Mouse (Mus musculus): Measurements from ENCODE around the gene Asic2.
A peak's percentile ranks its signal among the peaks of the same experiment; 100 is the strongest.
"Not testable (repeated sequence)": the region's sequence is repeated elsewhere in the genome, so short reads cannot be mapped to it uniquely, and the experiment has no call there.

Asic2 gene

DNA sequence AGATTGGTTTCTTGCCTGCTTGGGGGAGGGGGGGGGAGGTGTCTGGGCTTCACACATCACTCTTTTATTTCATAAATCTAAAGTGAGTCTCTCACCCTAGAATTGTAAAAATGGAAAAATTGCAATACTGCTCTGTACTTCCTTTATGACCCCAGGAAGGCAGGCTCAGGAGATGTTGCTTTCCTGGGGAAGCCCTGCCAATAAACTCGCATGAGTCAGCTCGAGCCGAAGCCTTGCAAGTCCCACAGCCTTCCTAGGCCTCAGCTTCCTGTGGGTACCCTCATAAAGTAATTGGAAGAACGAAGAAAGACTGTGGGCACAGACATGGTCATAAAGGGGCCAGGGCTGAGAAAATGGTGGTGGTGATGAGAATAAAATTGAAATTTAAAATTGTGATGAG lies 607.2 kb downstream of the Asic2 start:
- DNase-seq (ENCODE audit: low read depth, low spot score), result no peak

DNA sequence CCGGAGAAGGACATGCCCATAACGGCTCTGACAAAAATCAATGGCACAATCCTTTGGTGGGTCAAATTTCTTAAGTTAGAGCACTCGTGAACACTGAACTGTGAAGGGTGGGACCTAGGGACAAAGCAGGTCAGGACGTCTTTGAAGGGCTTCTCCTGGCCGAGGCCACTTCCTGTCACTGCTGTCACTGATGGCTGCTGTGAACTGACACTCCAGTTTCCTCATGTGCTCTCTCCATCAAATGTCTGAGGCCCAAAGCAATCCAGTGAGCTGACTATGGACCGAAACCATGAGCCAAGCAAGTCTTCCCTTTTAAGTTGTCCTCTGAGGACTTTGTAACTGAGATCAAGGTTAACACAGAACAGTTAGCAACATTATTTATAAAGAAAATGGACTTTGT lies 617.8 kb downstream of the Asic2 start:
- DNase-seq (ENCODE audit: low read depth, low spot score), result not testable (repeated sequence)

DNA sequence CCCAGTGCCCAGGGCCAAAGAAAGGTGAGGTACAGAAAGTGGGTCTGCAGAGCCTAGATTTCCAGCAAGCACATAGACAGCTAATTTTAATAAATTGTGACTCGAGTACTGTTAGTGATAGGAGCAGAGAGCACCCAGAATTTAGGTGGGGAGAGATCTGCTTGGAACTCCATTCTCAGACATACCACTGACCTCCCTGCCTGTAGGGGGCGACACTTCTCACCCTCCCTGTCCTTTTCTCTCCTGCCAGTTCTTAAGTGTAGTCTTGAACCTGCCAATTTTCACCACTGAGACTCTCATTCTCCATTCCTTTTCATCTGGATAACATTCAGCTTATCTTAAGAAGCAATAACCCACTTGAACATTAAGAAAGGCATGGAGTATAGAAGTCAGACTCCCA lies 636.3 kb downstream of the Asic2 start:
- DNase-seq (ENCODE audit: low read depth, low spot score), result no peak

DNA sequence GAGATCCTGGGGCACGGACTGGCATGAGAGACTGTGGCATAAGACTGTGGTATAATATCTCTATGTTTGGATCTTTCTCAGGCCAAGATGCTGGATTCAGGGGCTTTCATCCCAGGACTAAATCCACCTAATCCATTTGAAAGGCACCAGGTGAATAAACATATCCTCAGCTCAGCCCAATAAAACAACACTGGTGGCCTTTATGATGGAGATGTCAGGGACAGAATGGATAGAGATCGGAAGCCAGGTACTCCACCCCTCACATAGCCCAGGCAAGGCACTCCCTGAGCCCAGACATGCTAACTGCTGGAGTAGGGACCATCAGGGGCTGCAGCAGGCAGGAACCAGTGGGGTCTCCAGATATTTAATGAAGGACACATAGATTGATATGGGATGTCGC lies 637.3 kb downstream of the Asic2 start:
- no peak for DNase-seq (ENCODE audit: low read depth, low spot score)

DNA sequence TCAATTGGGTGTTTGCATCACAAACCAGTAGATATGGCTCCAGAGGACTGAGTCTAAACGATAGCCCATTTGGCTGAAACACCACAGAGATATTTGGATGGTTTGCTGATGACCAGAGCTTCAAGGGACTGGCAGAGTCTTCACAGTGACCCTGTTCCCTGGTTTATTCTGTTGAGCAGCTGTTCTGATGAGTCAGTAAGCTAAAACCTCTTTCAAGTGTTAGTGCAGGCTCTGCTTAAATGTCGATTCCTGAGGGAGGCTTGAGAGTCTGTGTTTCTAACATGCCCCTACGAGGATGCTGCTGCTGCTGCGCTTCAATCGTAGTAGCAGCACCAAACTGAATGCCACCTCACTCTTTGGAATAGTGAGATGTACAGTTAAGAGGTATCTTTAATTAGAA lies 640.2 kb downstream of the Asic2 start:
- DNase-seq (ENCODE audit: low read depth, low spot score), result peak; percentile 56

DNA sequence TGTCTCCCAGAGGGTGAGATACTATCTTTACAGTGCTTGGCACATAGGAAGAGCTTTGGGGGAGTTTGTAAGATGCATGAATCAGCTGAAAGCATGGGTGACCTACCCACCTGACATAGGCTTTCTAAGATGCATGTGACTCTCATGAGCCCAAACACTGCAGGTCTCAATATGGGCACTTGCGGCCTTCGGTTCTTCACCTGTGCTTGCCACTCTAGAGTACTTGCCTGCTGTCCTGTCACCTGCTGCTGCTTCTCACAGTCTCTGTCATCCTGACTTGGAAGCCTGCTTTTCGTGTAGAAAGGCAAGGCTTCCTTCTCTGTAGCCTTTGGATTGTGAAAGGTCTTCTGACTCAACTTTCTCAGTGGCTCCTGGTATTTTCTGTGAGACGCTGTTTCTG lies 645.1 kb downstream of the Asic2 start:
- DNase-seq (ENCODE audit: low read depth, low spot score), result peak; percentile 47

DNA sequence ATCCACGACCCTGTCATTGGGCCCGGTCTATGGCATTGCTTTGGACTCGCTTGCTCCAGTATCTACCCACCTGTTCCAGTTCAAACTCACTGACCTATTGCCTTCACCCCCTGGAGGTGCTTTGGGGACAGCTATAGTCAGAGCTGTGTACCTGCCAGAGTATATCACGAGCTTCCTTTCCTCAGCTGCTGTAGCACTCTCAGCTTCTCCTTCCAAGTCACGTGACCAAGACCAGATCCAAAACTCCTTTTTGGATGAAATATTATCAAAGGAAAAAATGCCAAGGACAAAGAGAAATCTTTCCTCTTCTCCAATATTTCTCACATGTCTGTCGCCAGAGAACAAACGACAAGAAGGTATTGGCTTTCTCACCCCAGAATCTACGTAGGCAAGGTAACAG lies 645.8 kb downstream of the Asic2 start:
- peak; percentile 58 for DNase-seq (ENCODE audit: low read depth, low spot score)

DNA sequence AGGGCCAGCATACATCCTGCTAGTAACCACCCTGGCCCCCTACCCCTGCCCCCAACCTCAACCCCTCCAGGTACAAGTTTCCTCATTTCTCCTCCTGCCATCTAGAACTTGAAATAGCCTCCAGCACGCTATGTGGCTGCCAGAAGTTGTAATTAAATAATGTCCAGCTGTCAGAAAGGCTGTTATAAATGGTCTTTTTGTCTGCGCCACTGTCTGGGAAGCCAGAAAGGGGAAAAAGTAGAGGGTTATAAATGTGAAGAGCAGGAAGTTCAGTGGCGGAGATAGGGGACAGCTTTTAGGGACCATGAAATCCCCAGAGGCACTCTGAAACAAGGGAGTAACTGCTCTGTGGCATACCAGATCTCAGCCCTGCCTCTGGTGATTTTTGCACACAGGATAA lies 678.2 kb downstream of the Asic2 start:
- DNase-seq (ENCODE audit: low read depth, low spot score), result no peak

DNA sequence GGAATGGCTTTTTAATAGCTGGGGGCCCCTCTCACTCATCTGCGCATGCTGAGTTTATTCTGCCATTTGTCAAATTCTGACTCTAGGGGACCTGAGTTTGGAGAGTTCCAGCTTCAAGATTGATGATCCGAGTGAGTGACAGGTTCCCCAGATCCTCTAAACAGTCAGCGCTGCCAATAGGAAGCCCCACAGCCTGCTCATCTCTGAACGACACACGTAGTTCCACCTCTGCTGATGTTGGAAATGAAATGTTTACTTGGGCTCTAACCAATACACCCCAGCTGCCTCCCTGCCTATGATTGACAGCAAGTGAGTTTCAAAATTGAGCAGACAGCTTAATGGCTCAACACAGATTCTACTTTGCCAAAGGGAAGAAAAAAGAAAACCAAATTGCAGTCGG lies 685.1 kb downstream of the Asic2 start:
- no peak for DNase-seq (ENCODE audit: low read depth, low spot score)

DNA sequence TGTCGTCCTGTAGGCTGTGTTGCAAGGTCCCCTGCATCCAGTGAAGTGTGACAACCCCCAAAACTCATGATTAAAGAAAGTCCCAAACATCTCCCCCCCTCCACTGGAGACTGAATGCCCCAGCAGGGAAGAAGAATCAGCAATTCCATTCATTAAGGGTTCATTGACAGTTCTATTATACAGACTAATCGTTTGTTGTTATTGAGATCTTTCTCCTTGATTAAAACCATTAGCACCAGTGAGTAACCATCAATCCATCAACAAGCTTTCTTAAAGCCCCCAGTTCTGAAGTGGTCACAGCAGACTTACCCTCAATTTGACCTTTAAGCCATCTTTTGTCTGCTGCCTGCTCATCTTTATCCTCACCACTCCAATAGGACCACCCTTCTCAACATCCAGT lies 688.2 kb downstream of the Asic2 start:
- no peak for DNase-seq (ENCODE audit: low read depth, low spot score)

DNA sequence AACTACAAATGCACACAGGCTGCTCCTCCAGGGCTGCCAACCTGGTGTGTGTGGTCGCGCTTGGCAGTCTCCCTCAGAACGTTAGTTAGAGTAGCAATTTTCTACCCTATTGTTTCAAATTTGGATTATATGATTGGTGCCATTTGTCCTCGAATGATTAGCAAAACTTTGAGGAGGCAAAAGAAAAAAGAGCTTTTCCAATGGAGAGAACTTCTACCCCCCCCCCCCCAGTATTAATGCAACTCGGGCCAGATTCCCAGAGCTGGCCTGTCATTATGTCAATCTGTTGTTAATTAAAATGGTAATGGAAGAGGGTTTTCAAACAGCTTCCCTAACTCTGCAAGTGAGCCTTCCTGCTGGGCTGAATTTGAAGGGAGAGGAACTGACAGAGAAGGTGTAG lies 690.9 kb downstream of the Asic2 start:
- no peak for DNase-seq (ENCODE audit: low read depth, low spot score)

DNA sequence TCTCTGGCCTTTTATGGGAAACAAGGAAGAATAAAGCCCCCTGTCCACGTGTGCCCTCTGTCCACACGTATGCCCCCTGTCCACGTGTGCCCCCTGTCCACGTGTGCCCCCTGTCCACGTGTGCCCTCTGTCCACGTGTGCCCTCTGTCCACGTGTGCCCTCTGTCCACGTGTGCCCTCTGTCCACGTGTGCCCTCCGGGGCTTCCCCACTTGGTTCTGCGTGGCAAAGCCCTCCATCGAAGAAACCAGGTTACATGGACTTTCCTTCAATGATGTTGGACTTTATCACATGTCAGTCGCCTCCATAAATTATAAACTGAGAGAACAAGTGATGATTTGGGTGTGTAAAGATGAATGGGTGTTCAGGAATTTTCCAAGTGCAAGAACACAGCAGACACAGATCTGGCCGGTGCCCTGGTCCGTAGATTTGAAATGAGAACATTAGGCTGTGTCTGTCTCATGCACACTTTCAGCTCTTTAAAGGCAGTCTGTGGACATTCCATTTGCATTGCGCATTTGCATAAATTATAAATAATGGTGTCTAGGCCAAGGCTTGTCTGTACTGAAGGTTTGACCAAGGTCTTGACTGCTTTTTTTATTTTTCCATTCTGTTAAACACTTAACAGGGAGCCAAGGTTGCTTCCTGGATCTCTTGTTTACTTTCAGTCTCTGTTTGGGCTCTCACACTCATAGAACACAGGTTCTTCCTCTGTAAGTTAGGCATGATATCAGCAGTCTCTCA lies 695.4 kb downstream of the Asic2 start:
- no peak for DNase-seq (ENCODE audit: low read depth, low spot score)

DNA sequence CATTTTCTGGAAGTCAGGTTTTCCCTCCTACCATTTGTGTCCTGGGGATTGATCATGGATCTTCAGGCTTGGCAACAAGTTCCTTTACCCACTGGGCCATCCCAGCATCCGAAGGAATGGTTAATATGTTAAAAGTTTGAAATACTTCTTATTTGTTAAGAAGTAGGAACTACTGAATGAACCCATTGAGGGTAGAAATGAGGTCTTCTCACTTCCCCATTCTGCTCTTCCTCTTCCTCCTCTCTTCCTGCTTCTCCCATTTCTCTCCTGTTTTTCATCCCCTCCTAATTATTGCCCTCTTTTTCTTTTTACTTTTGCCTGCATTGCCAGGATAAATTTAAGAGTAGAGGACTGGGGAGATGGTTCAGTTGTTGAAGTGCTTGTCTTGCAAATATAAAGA lies 696.8 kb downstream of the Asic2 start:
- DNase-seq (ENCODE audit: low read depth, low spot score), result no peak

DNA sequence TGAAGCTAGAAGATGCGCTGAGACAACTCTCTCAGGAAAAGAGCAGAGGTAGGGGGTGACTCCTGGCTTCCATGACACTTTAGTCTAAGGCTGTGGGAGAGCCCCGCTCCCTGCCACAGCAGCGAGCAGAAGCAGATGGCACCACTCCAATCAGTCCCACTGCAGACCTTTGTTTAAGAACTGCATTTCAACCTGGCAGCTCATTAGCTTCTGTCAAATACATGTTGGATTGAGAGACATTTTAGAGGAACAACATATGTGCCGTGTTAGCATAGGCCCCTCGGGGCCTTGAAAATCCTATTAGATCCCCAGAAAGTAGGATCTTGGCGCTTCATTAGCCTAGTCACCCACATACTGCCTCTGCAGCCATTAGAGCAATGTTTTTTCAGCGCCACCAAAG lies 697.7 kb downstream of the Asic2 start:
- no peak for DNase-seq (ENCODE audit: low read depth, low spot score)

DNA sequence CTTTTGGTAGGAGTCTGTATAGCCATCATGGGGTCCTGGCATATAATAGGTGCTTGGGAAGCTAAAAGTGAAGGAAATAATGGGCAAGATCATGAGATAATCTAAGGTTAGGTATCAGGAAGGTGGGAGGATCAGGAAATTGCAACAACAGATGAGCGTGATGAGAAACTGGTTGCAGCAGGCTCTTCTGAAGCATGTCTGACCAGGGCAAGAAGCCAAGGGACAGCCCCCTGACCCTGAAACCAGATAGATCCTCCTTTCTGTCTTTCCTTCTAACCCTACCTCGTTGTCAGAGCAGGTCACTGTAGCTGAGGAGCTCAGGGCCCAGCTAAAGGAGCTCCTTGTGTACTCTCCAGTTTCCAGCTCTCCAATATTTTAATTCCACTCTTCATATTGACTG lies 704.5 kb downstream of the Asic2 start:
- DNase-seq (ENCODE audit: low read depth, low spot score), result no peak

DNA sequence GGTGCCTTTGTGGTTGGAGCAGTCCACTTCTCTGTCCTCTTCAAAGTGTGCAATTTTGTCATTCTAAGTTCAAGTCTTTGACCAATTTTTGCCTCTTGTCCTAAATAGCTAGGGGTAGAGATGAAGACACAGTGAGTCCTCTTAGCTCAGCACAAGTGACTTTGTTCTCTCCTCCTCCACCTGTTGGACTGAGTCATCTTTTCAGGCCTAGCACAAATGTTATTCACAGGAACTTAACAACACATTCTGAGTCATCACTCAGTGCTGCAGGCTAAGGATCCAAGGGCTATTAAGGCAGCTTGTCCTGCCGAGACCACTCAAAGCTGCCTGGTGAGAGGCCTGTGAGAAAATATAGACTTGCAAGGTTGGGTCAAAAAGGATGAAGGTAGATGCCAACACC lies 705.1 kb downstream of the Asic2 start:
- DNase-seq (ENCODE audit: low read depth, low spot score), result peak; percentile 85

DNA sequence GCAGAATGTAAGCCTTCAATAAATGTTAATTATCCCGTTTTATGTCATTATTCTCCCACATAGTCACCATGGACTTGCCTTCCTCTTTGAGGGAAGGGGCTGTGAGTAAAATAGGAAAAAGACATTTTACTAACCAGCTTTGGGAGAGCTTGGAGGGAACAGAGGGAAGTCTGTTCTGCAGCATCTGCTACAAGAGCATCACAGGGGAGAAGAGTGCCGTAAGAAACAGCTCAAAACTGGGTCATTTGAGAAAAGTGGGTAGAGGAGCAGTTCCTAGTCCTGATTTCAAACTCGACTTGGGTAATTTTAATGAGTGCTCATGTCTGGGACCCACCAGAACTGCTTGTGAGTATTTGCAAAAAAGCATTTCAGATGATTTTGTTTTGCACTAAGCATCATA lies 707.0 kb downstream of the Asic2 start:
- peak; percentile 63 for DNase-seq (ENCODE audit: low read depth, low spot score)

DNA sequence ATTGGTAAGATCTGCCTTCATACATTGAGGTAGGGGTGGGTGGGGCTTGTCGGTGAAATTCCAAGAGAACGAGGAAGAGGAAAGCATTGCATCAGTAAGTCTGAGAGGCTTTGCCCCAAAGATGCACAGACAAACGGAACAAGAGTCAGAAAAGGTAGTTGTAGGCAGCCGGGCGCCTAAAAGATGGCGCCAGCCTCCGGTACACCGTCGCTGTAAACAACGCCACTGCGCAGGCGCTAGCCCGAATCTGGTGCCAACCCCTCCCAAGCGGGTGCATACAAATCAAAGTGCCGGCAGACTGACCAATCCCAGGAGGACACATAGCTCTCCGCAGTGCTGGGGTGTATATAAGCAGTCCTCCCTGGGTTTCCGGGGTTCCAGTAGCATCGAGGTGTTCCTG lies 727.1 kb downstream of the Asic2 start:
- DNase-seq (ENCODE audit: low read depth, low spot score), result not testable (repeated sequence)

DNA sequence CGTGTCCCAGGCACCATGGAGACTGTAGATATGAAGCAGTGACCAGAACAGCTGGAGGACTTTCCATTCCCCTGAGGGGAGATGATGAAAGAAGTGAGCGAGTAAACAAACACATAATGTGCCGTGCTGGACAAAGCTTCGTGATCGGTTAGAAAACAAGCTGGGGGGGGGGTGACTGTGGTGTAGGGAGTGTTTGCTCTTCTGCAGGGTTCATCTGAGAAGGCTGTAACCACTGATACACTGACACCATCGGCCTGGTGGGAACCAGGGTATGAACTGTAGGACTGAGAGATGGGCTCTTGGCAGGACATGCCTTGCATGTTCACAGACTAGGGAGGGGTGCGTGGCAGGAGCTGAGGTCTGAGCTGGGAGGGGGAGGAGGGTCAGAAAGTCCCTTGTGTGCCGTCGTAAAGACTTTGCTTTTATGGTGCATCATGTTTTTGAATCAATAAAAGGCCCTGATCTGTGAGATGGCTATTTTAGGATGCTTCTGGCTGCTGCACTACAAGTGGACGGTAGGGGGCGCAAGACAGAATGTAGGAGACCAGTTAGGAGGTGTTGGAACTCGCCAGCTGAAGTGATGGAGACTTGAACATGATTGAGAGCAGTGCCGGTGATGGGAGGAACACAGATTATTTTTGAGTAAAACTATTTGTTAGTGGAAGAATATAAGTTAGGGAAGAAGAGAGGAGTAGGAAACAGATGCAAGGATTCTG lies 728.1 kb downstream of the Asic2 start:
- DNase-seq (ENCODE audit: low read depth, low spot score), result peak; percentile 39

DNA sequence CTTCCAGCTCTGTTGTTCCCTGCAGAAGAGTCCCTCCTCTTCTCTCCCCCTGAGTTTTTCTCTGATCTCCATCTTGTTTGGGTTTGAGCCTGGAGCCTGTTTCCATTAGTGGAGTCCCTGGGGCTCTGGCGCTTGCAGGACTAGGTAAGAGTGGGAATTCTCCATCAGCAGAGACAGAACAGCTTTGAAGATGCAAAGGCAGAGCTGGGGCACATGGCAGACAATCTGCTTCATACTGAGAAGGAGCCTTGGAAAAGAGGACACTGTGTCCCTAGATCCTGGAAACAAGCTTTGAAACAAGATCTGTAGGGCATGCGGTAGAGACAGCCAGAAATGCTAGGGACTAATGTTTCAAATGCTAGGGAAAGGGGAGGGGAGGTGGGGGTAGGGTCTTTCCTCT lies 729.2 kb downstream of the Asic2 start:
- DNase-seq (ENCODE audit: low read depth, low spot score), result peak; percentile 73

DNA sequence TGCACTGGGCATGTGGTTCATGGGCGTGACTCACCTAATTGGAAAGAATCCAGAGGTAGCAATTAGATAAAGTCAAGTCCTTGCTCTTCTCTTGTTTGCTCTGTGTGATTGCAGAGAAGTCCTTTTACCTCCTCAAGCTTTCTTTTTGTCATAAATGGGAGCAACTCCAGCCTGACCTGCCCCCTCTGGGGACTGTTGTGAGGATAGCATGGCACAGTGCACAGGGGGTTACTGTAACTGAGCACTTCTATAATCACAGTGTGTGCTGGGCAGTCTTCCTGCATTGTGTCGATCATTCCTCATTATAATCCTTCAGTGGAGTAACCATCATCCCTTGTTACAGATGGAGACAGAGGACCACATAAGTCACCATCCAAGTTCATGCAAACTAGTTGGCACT lies 732.2 kb downstream of the Asic2 start:
- DNase-seq (ENCODE audit: low read depth, low spot score), result peak; percentile 43

DNA sequence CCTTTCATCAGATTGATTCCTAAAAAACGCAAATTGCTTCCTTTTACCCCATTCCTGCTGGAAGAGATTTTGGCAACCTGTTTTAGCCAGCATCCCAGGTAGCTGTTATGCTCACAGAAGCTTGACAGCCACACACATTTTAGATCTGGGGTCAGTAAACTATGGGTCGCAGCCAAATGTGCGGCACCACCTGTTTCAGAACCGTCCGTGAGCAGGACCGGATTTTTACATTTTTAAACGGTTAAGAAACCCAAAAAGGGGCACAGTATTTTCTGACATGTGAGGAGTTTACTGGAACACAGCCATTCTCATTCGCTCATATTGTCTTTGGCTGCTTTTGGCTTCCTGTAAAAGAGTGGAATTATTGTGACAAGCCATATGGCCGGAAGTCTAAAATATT lies 744.9 kb downstream of the Asic2 start:
- peak; percentile 52 for DNase-seq (ENCODE audit: low read depth, low spot score)

DNA sequence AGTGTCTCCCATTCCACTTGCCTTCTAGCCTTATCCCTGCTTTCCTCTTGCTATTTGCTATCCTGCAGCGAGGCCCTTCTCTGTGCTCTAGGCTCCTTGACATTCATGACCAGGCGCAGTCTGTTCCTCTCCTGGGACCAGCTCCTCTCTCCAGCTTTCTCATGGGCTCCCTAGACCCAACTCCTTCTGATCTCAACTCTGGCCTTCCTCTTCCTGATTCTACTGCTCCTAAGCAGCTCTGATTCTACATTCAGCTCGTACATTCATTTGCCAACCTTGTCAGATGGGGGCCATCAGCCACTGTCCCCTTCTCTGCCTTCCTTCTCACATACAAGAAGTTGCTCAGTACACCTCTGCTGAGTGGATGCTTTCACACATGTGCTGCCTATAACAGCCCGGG lies 747.5 kb downstream of the Asic2 start:
- no peak for DNase-seq (ENCODE audit: low read depth, low spot score)

DNA sequence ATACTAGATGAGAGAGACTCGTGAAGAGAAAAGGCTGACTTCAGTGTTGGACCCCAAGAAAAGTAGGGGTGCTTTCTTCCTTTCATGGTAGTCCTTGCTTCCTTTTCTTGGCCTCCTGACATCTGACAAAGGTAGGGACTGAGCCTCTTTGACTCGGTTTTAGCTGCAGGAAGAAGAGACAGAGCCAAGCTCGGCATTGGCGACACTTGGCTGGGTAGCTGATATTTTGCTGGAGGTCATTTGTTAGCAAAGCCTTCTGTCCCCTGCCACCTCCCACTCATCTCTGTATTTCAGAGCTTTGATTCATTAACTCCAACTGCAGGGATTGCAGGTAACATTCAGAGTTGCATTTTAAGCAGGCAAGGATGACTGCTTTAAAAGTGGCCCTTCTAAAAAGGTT lies 762.8 kb downstream of the Asic2 start:
- DNase-seq (ENCODE audit: low read depth, low spot score), result no peak

Data from brain, adult 2 months (tissue).